Mouse (Mus musculus): ENCODE data around the gene Sept9.

- TF ChIP-seq POLR2A (IDR thresholded peaks at IDR 0.05; ENCODE audit: insufficient read depth, low read depth, low read length) (no peak), CTCF (IDR thresholded peaks at IDR 0.05; ENCODE audit: insufficient read depth, low read depth, low read length) (no peak)
These were observed 35.7 kb upstream of the Sept9 start for GRCm38 (mm10) chr11:117163771-117164170.
